ENCODE assay signal across 22 mouse cellular contexts in genomic region chr15:102557580-102557979, GRCm38 (mm10). TPM values are rescaled to one million over a fixed set of nuclear protein-coding genes. Genes with fewer than 3 reads are reported as not detected.
DNase-seq lines count a peak whose midpoint lies in the region; ATAC-seq and TF ChIP-seq lines count a peak whose summit lies in the region.
"Had no signal": no experiment of that assay in that cellular context is flagged by ENCODE, and none has a peak within 500 bp of the region (broad histone marks: within the 10 kb centered on the region; RNA-seq: fewer than 3 reads in every experiment).

No protein-coding gene starts in this region.

- H3K4me3 ChIP-seq in cerebellum, adult 2 months (replicated peaks; ENCODE audit: insufficient read depth, low read depth, low read length) = no peak overlapping the region
- no peak overlapping the region for H3K4me3 ChIP-seq in intestine, postnatal 0 days (ENCODE audit: low read depth, low read length)
- H3K4me3 ChIP-seq in intestine, embryonic 16.5 days (ENCODE audit: low read length) = no peak overlapping the region
- H3K4me3 ChIP-seq in midbrain, postnatal 0 days (ENCODE audit: low read depth, low read length) = no peak overlapping the region
- H3K4me3 ChIP-seq in midbrain, embryonic 15.5 days = no peak overlapping the region
- H3K4me3 ChIP-seq: embryonic facial prominence, embryonic 12.5 days; hindbrain, embryonic 15.5 days; kidney, embryonic 15.5 days; limb, embryonic 10.5 days; megakaryocyte, embryonic 14.5 days had no signal

- no peak overlapping the region for H3K9ac ChIP-seq in intestine, postnatal 0 days (ENCODE audit: low read depth, low read length)
- no peak overlapping the region for H3K9ac ChIP-seq in intestine, embryonic 16.5 days (ENCODE audit: low read depth, low read length)
- no peak overlapping the region for H3K9ac ChIP-seq in midbrain, postnatal 0 days (replicated peaks; ENCODE audit: low read length, poor library complexity, severe bottlenecking)
- no peak overlapping the region for H3K9ac ChIP-seq in midbrain, embryonic 15.5 days
- H3K9ac ChIP-seq: embryonic facial prominence, embryonic 12.5 days; hindbrain, embryonic 15.5 days; kidney, embryonic 15.5 days; liver, embryonic 14.5 days had no signal

- TF ChIP-seq CTCF in cerebellum, adult 2 months (IDR thresholded peaks at IDR 0.05; ENCODE audit: borderline replicate concordance, insufficient read depth, low read depth, low read length) = peak; percentile 48
- TF ChIP-seq CTCF in intestine, postnatal 0 days (IDR thresholded peaks at IDR 0.05; ENCODE audit: low read depth) = peak; percentile 57
- peak; percentile 63 for TF ChIP-seq CTCF in midbrain, postnatal 0 days (IDR thresholded peaks at IDR 0.05)

- no peak for ATAC-seq in intestine, postnatal 0 days
- no peak for ATAC-seq in intestine, embryonic 16.5 days
- no peak for ATAC-seq in midbrain, postnatal 0 days (ENCODE audit: low FRiP score)
- no peak for ATAC-seq in midbrain, embryonic 15.5 days (replicated peaks)
- ATAC-seq in megakaryocyte, adult 5-6 weeks (ENCODE audit: poor library complexity, severe bottlenecking) = no peak

- no peaks in the 10 kb centered on the region; the same call in 1 of the 2 replicates for H3K4me1 ChIP-seq in cerebellum, adult 2 months (ENCODE audit: control insufficient read depth, insufficient read depth, low read length)
- no peaks in the 10 kb centered on the region for H3K4me1 ChIP-seq in intestine, postnatal 0 days (replicated peaks; ENCODE audit: control insufficient read depth, insufficient read depth, low read length)
- no peaks in the 10 kb centered on the region for H3K4me1 ChIP-seq in intestine, embryonic 16.5 days (ENCODE audit: control insufficient read depth, insufficient read depth, low read length)
- H3K4me1 ChIP-seq in midbrain, postnatal 0 days (ENCODE audit: insufficient read depth, low read length) = no peaks in the 10 kb centered on the region
- no peaks in the 10 kb centered on the region for H3K4me1 ChIP-seq in midbrain, embryonic 15.5 days
- H3K4me1 ChIP-seq: embryonic facial prominence, embryonic 12.5 days; kidney, embryonic 15.5 days; limb, embryonic 10.5 days had no signal

- DNase-seq in cerebellum, adult 2 months = peak in 1 of 2 experiments; percentile 59
- DNase-seq in cerebellum, adult 9-11 months = no peak
- peak; percentile 24 for DNase-seq in midbrain, postnatal 0 days (ENCODE audit: low spot score)
- no peak for DNase-seq in spleen, adult 12 weeks (ENCODE audit: low spot score)
- DNase-seq: adrenal gland, postnatal 25 days; B cell, adult 2 months; heart, adult 11 months; heart, postnatal 14 days; right cerebral cortex, postnatal 14 days; thymus, postnatal 25 days had no signal

- TF ChIP-seq POLR2A in cerebellum, adult 2 months (IDR thresholded peaks at IDR 0.05; ENCODE audit: borderline replicate concordance, insufficient read depth, low read length) = no peak

- H3K36me3 ChIP-seq in intestine, postnatal 0 days (ENCODE audit: control insufficient read depth, insufficient read depth) = peaks cover 57% of the 10 kb centered on the region
- peaks cover 9% of the 10 kb centered on the region for H3K36me3 ChIP-seq in intestine, embryonic 16.5 days (ENCODE audit: control insufficient read depth, insufficient read depth, low read length)
- peaks cover 7% of the 10 kb centered on the region; the same call in 1 of the 2 replicates for H3K36me3 ChIP-seq in midbrain, postnatal 0 days (ENCODE audit: insufficient read depth, low read length)
- peaks cover 14% of the 10 kb centered on the region; the same call in 1 of the 2 replicates for H3K36me3 ChIP-seq in midbrain, embryonic 15.5 days (replicated peaks)

- H3K27me3 ChIP-seq in cerebellum, adult 2 months (ENCODE audit: control insufficient read depth, insufficient read depth, low read length) = no peaks in the 10 kb centered on the region
- H3K27me3 ChIP-seq in intestine, postnatal 0 days (replicated peaks; ENCODE audit: control insufficient read depth, insufficient read depth, low read length) = no peaks in the 10 kb centered on the region
- H3K27me3 ChIP-seq in intestine, embryonic 16.5 days (replicated peaks; ENCODE audit: control insufficient read depth, insufficient read depth, low read length) = no peaks in the 10 kb centered on the region
- H3K27me3 ChIP-seq in midbrain, postnatal 0 days (ENCODE audit: insufficient read depth, low read length) = no peaks in the 10 kb centered on the region
- no peaks in the 10 kb centered on the region for H3K27me3 ChIP-seq in midbrain, embryonic 15.5 days (replicated peaks)
- H3K27me3 ChIP-seq: embryonic facial prominence, embryonic 12.5 days; hindbrain, embryonic 15.5 days; kidney, embryonic 15.5 days; megakaryocyte, embryonic 14.5 days had no signal

- no peaks in the 10 kb centered on the region for H3K9me3 ChIP-seq in intestine, postnatal 0 days (ENCODE audit: control insufficient read depth)
- no peaks in the 10 kb centered on the region for H3K9me3 ChIP-seq in intestine, embryonic 16.5 days (ENCODE audit: control insufficient read depth, low read length)
- no peaks in the 10 kb centered on the region for H3K9me3 ChIP-seq in midbrain, postnatal 0 days (ENCODE audit: low read length)
- no peaks in the 10 kb centered on the region for H3K9me3 ChIP-seq in midbrain, embryonic 15.5 days
- H3K9me3 ChIP-seq: embryonic facial prominence, embryonic 12.5 days; hindbrain, embryonic 15.5 days; kidney, embryonic 15.5 days; limb, embryonic 10.5 days; megakaryocyte, embryonic 14.5 days had no signal

- H3K4me2 ChIP-seq in intestine, postnatal 0 days (replicated peaks; ENCODE audit: low read depth) = no peak overlapping the region
- H3K4me2 ChIP-seq in intestine, embryonic 16.5 days (ENCODE audit: low read depth, low read length) = no peak overlapping the region
- no peak overlapping the region for H3K4me2 ChIP-seq in midbrain, postnatal 0 days (ENCODE audit: low read depth, low read length, poor library complexity, severe bottlenecking)
- no peak overlapping the region for H3K4me2 ChIP-seq in midbrain, embryonic 15.5 days
- H3K4me2 ChIP-seq: embryonic facial prominence, embryonic 12.5 days; hindbrain, embryonic 15.5 days; kidney, embryonic 15.5 days had no signal

- H3K27ac ChIP-seq in cerebellum, adult 2 months (ENCODE audit: insufficient read depth, low read length) = no peak overlapping the region
- no peak overlapping the region for H3K27ac ChIP-seq in intestine, postnatal 0 days (ENCODE audit: low read depth, low read length)
- H3K27ac ChIP-seq in intestine, embryonic 16.5 days (ENCODE audit: low read length) = no peak overlapping the region
- H3K27ac ChIP-seq in midbrain, postnatal 0 days (ENCODE audit: low read depth, low read length) = no peak overlapping the region
- no peak overlapping the region for H3K27ac ChIP-seq in midbrain, embryonic 15.5 days
- H3K27ac ChIP-seq: embryonic facial prominence, embryonic 12.5 days; hindbrain, embryonic 15.5 days; kidney, embryonic 15.5 days; limb, embryonic 10.5 days; liver, embryonic 14.5 days had no signal

RNA-seq across cellular contexts. Expression of gene Npff, which starts 32.8 kb away (rescaled TPM):
- polyA plus RNA-seq in cerebellum, adult 2 months (2012; rRNA removed) = 8.5 and 10.4 TPM in 2 replicates
- polyA plus RNA-seq in intestine, postnatal 0 days (2015; fragmentation: Nextera tagmentation; extraction: Ambion mirVana) = 1.1 TPM in 2 replicates
- polyA plus RNA-seq in intestine, embryonic 16.5 days (2015; fragmentation: Nextera tagmentation; extraction: Ambion mirVana) = 1.8 and 1.9 TPM in 2 replicates
- 2.6 and 2.7 TPM in 2 replicates for total RNA-seq in midbrain, postnatal 0 days (2014; rRNA removed)
- polyA plus RNA-seq in midbrain, postnatal 0 days (2015; fragmentation: Nextera tagmentation; extraction: Ambion mirVana) = 0.99 and 1.3 TPM in 2 replicates
- polyA plus RNA-seq in midbrain, embryonic 15.5 days (2015; fragmentation: Nextera tagmentation; extraction: Ambion mirVana) = 1.8 and 2.4 TPM in 2 replicates
- total RNA-seq in megakaryocyte, adult 5-6 weeks (2015) = 2.8 and 5.0 TPM in 2 replicates
- 0.81 TPM in 1 of 2 replicates, not detected in the other for total RNA-seq in megakaryocyte, adult 5-6 weeks (2017)

RNA-seq across cellular contexts. Expression of gene Tarbp2, which starts 39.6 kb away (rescaled TPM):
- 121 and 131 TPM in 2 replicates for polyA plus RNA-seq in cerebellum, adult 2 months (2012; rRNA removed)
- 50.2 and 50.4 TPM in 2 replicates for polyA plus RNA-seq in intestine, postnatal 0 days (2015; fragmentation: Nextera tagmentation; extraction: Ambion mirVana)
- 91.3 and 105 TPM in 2 replicates for polyA plus RNA-seq in intestine, embryonic 16.5 days (2015; fragmentation: Nextera tagmentation; extraction: Ambion mirVana)
- 78.4 and 96.9 TPM in 2 replicates for total RNA-seq in midbrain, postnatal 0 days (2014; rRNA removed)
- 107 and 116 TPM in 2 replicates for polyA plus RNA-seq in midbrain, postnatal 0 days (2015; fragmentation: Nextera tagmentation; extraction: Ambion mirVana)
- polyA plus RNA-seq in midbrain, embryonic 15.5 days (2015; fragmentation: Nextera tagmentation; extraction: Ambion mirVana) = 104 and 108 TPM in 2 replicates
- 10.7 and 14.1 TPM in 2 replicates for total RNA-seq in megakaryocyte, adult 5-6 weeks (2015)
- 19.4 and 21.2 TPM in 2 replicates for total RNA-seq in megakaryocyte, adult 5-6 weeks (2017)

RNA-seq across cellular contexts. Expression of gene Map3k12, which starts 40.7 kb away (rescaled TPM):
- 130 and 149 TPM in 2 replicates for polyA plus RNA-seq in cerebellum, adult 2 months (2012; rRNA removed)
- polyA plus RNA-seq in intestine, postnatal 0 days (2015; fragmentation: Nextera tagmentation; extraction: Ambion mirVana) = 3.1 and 3.5 TPM in 2 replicates
- 9.2 TPM in 2 replicates for polyA plus RNA-seq in intestine, embryonic 16.5 days (2015; fragmentation: Nextera tagmentation; extraction: Ambion mirVana)
- total RNA-seq in midbrain, postnatal 0 days (2014; rRNA removed) = 73.3 and 82.1 TPM in 2 replicates
- polyA plus RNA-seq in midbrain, postnatal 0 days (2015; fragmentation: Nextera tagmentation; extraction: Ambion mirVana) = 49.7 and 50.1 TPM in 2 replicates
- 62.2 and 63.6 TPM in 2 replicates for polyA plus RNA-seq in midbrain, embryonic 15.5 days (2015; fragmentation: Nextera tagmentation; extraction: Ambion mirVana)
- total RNA-seq in megakaryocyte, adult 5-6 weeks (2015) = 0.09 and 0.27 TPM in 2 replicates
- 0.33 and 0.85 TPM in 2 replicates for total RNA-seq in megakaryocyte, adult 5-6 weeks (2017)

RNA-seq across cellular contexts. Expression of gene Gm10337, which starts 54.1 kb away (rescaled TPM):
- polyA plus RNA-seq in cerebellum, adult 2 months (2012; rRNA removed) = not detected in 2 replicates
- polyA plus RNA-seq in intestine, postnatal 0 days (2015; fragmentation: Nextera tagmentation; extraction: Ambion mirVana) = 3.5 TPM in 1 of 2 replicates, not detected in the other
- 5.5 TPM in 1 of 2 replicates, not detected in the other for polyA plus RNA-seq in intestine, embryonic 16.5 days (2015; fragmentation: Nextera tagmentation; extraction: Ambion mirVana)
- not detected in 2 replicates for total RNA-seq in midbrain, postnatal 0 days (2014; rRNA removed)
- polyA plus RNA-seq in midbrain, postnatal 0 days (2015; fragmentation: Nextera tagmentation; extraction: Ambion mirVana) = 15.9 and 18.2 TPM in 2 replicates
- 13.8 and 16.1 TPM in 2 replicates for polyA plus RNA-seq in midbrain, embryonic 15.5 days (2015; fragmentation: Nextera tagmentation; extraction: Ambion mirVana)
- total RNA-seq in megakaryocyte, adult 5-6 weeks (2015) = not detected in 2 replicates
- total RNA-seq in megakaryocyte, adult 5-6 weeks (2017) = not detected in 2 replicates
- total RNA-seq: adrenal gland, postnatal 25 days; ES-E14; heart, postnatal 14 days; layer of hippocampus, postnatal 14 days had no signal
- polyA plus RNA-seq: embryonic facial prominence, embryonic 12.5 days; liver, embryonic 14.5 days had no signal
